Mouse (Mus musculus) testis, postnatal 14 days (tissue): ENCODE data around the gene Snip1.

ENCODE experiments used
- DNase-seq: peaks from one replicate; pipeline ENCODE4 v3.0.0; 2021; ENCODE audit warnings: low spot score

The Snip1 gene

DNA sequence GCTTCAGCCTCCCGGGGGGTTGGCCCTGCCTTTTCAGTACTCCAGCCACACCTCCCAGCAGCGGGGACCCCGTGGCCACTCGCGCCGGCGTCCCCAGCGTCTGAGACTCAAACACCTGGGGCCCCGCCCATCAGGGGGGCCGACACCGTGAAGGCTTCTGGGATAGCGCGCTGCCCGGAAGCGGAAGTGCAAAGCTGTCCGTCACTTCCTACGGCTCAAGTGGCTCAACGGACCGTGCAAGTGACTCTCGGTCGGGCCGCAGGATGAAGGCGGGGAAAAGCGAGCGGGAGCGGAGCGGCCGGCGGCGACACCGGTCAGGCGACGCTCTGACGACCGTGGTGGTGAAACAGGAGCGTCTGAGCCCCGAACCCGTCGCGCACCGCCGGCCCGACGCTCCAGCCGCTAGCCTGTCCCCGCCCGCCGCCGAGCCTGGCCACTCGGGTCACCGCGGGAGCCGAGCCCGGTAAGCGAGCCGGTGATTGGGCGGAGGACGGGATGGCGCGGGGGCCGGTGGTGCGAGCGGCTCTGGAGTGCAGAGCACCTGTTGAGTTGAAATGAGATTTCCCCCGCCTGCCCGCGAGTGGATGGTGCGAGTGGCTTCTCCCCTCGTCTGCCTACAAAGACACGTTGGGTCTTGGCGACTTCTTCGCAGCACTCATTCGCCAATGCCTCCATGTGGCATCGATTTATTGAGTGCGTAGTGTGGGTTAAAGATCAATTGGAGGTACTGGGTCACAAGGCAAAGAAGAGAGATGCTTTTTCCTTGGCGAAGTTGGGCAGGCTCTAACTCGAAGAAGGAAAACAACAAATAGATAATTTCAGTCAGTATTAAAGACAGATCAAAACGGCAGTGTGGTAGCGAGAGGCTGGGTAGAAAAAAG, at the start of gene Snip1:
TSS of gene Snip1 (plus strand) at position 183 of the 881 bp plus-strand sequence.
- DNase-seq, result peak; percentile 92

DNA sequence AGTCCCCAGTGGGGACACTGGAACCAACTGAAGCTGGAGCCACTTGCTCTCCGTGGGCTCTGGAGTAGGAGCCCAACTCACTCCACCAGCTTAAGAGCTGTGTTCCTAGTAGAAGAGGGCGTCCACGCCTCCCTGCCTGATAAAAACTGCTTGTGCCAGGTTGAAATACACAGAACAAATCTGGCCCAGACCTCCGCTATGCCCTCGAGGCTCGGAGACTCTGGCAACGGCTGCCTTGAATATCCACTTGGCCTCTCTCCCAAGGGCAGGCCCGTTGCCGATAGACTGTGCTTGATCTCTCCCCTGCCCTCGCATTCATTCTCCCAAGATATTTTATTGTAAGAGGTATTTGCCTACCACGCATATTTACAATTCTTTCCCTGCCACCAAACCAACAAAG, 49.0 kb upstream of the Snip1 start:
- peak; percentile 82 for DNase-seq

GRCm38 (mm10) chr4:125020780-125021538, 45.5 kb upstream of the Snip1 start:
- DNase-seq, result no peak

- peak; percentile 94 for DNase-seq
Observed at GRCm38 (mm10) chr4:125029891-125030614, 36.4 kb upstream of the Snip1 start.

GRCm38 (mm10) chr4:125034341-125034740, 32.1 kb upstream of the Snip1 start:
- DNase-seq, result no peak

GRCm38 (mm10) chr4:125044454-125044853, 22.0 kb upstream of the Snip1 start:
- DNase-seq, result no peak

- DNase-seq, result no peak
Observed at GRCm38 (mm10) chr4:125055385-125055784, 11.1 kb upstream of the Snip1 start.

DNA sequence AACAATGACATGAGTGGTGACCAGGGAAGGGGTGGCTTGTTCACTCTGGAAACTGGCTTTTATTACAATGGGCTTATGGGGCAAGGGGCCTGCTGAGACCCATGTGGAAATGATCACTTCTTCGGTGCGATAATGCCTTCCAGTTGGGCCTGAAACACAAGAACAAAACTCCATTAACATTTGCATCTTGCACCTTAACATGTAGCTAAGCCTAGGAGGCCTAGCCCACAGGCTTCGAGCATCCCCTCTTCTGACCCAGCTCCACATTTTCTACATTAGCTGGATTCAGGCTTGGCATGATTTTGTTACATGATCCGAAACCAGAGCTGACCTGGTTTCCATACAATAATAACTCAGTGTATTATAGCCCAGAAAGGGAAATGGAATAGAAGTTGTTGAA, 10.0 kb upstream of the Snip1 start:
- no peak for DNase-seq

GRCm38 (mm10) chr4:125057273-125057672, 9.2 kb upstream of the Snip1 start:
- no peak for DNase-seq

DNA sequence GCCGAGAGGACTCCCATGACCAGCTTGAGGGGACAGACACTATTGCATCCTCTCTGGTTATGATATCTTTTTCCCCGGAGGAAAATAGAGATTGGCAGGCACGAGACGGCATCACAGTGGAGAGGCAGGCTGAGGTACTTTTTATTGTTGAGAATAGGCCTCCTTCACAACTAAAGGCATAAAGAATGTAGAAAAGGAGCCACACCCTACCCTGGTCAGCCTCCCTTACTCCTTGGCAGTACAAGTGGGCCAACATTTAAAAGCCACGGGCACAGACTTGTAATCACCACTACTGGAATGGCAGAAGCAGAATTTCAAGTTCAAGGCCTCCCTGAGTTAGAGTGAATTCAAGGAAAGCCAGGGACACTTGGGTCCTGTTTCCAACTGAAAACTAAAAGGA, 8.4 kb upstream of the Snip1 start:
- no peak for DNase-seq

DNA sequence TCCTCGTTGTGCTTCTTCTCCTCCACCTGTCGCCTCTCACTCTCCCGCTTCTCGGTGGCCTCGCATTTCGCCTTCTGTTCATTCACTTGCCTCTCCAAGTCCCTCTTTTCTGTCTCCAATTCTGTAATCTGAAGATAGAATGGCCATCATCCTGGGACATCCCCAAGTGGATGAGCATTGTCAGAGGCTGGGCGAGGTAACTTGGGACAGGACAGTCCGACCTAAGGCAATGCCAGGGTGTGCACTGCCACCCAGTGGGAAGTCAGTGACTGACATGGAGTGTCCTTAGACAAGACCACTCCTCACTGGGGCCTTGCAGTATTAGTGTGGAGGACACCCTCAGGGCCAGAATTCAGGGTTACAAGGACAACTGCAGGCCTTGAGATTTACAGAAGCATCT, 7.4 kb upstream of the Snip1 start:
- peak; percentile 24 for DNase-seq

- no peak for DNase-seq
Observed at GRCm38 (mm10) chr4:125063829-125064228, 2.6 kb upstream of the Snip1 start.

- DNase-seq, result peak; percentile 55
Observed at GRCm38 (mm10) chr4:125065517-125066307, 760 bp upstream of the Snip1 start, which contains the start of gene Dnali1. Gene Dnali1, minus strand, starts transcription at chr4:125065703.

DNA sequence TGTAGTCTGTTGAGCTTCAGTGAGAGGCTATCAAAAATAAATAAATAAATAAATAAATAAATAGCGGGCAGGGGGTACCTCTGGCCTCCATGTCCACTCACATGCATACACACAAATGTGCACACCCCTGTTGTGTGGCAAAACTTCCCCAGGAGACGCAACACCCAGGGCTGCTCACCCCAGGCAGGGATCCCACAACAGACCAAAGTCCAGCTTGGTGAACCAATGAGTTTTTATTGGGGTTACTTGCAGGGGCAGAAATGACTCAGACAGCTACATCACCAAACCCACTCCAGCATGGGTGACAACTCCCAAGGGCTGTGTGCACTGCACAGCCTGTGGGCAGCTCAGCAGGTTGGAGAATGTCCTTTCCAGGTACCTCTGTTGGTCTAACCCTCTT, 11.2 kb downstream of the Snip1 start:
- no peak for DNase-seq

DNA sequence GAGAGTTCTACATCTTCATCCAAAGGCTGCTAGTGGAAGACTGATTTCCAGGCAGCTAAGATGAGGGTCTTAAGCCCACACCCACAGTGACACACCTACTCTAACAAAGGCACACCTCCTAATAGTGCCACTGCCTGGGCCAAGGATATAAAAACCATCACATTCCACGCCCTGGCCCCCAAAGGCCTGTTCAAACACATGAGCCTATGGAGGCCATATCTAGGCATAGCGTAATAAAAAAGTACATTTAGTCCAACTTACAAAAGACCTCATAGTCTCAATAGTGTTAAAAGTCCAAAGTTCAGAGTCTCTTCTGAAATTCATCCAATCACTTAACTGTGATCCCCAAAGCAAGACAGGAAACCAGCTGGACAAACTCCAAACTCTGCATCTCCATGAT, 12.2 kb downstream of the Snip1 start:
- DNase-seq, result no peak

- peak; percentile 90 for DNase-seq
Observed at GRCm38 (mm10) chr4:125084403-125085345, 18.2 kb downstream of the Snip1 start, which contains the start of gene Meaf6. Gene Meaf6, plus strand, starts transcription at chr4:125085134.

DNA sequence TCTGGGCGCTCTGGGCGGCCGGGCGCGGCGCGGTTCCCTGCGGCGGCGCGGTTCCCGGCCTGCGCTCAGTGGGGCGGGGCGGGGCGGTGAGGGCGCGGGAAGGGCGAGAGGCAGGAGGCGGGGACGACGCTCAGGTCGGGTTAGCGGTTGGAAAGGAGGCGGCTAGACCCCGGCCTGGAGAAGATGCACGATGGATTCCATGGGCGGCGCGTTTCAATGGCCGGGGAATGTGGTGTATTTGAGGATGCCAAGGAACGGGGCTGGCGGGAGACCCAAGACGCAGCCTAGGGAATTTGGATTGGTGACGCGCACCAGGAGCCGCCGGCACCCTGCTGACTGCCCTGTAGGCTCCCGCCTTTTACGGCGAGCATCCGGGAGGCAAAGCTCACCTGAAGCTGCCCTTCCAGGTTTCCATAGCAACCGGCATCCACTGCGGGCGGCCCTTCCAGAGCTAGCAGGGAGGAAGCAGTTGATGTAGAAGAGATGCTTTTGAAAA, 18.9 kb downstream of the Snip1 start:
- peak; percentile 82 for DNase-seq

DNA sequence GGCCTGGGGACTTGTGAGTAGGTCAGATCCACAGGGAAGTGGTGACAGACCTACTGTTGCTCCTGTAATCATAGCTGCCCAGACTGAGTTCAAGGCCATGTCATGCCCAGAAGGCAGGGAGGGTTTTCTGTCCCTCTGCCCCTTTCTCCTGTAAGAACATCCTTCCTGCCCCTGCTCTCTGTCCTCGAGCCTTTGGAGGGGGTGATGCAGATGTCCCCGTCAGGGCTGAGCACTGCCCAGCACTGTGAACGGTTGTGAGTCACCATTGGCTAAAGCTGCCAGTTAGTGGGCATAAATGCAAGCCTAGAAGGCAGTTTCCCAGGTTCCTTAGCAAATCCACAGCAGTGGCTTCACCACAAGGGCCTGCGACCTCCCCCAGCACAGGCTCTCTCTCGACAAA, 26.6 kb downstream of the Snip1 start:
- DNase-seq, result no peak

- DNase-seq, result no peak
Observed at GRCm38 (mm10) chr4:125096066-125096465, 29.6 kb downstream of the Snip1 start.

DNA sequence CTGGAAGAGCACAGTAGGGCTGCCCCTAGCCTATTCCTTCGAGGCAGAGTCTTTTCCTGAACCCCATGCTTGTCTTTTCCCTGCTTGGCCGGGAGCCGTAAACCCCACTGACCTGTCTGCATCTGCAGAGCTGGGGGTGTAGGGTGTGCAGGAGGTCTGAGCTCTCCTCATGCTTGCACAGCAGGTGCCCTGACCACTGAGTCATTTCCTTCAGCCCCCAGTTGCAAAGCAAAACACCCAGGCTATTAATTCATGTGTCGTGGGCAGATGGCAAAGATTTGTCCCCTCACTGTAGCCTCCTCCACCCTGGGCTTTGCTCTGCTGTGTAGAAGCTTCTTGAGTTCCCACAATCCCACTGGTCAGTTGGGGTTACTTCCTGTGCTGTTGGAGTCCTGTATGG, 30.9 kb downstream of the Snip1 start:
- no peak for DNase-seq
